Mouse (Mus musculus) forebrain, postnatal 0 days (tissue): ENCODE measurements around the gene Ccdc34. TPM values are rescaled to one million over a fixed set of nuclear protein-coding genes. Genes with fewer than 3 reads are reported as not detected.
A peak's percentile ranks its signal among the peaks of the same experiment; 100 is the strongest.

Source experiments
- ATAC-seq: fragments of 200-750 bp; cut with Nextera tagmentation; 2 replicates; pipeline ENCODE4 v1.8.0; 2017; ENCODE audit warnings: mild to moderate bottlenecking, moderate library complexity
- DNase-seq: peaks from one replicate; pipeline ENCODE4 v3.0.0-alpha.2; 2015
- H3K27ac ChIP-seq: fragments of 300-500 bp; sonication (generic); 2 replicates; pipeline ENCODE4 v1.5.1; 2014; ENCODE audit warnings: low read depth, mild to moderate bottlenecking, antibody characterized with exemption, low read length, moderate library complexity, mixed read lengths
- H3K27me3 ChIP-seq: fragments of 300-500 bp; sonication (generic); 2 replicates; pipeline ENCODE4 v1.6.1; 2014; ENCODE audit warnings: mild to moderate bottlenecking, low read length, mixed read lengths; ENCODE audit not compliant: insufficient read depth
- H3K36me3 ChIP-seq: fragments of 300-500 bp; sonication (generic); 2 replicates; pipeline ENCODE4 v1.6.1; 2014; ENCODE audit warnings: mild to moderate bottlenecking, moderate library complexity; ENCODE audit not compliant: insufficient read depth
- H3K4me1 ChIP-seq: fragments of 300-500 bp; sonication (generic); 2 replicates; pipeline ENCODE4 v1.6.1; 2014; ENCODE audit warnings: antibody characterized with exemption; ENCODE audit not compliant: insufficient read depth
- H3K4me2 ChIP-seq: fragments of 300-500 bp; sonication (generic); 2 replicates; pipeline ENCODE4 v1.6.1; 2014; ENCODE audit warnings: low read depth, mild to moderate bottlenecking, moderate library complexity
- H3K4me3 ChIP-seq: fragments of 300-500 bp; sonication (generic); 2 replicates; pipeline ENCODE4 v1.5.1; 2014; ENCODE audit warnings: low read depth, low read length, mixed read lengths
- H3K9ac ChIP-seq: fragments of 300-500 bp; sonication (generic); 2 replicates; pipeline ENCODE4 v1.6.1; 2014; ENCODE audit warnings: mild to moderate bottlenecking
- H3K9me3 ChIP-seq: fragments of 300-500 bp; sonication (generic); 2 replicates; pipeline ENCODE4 v1.6.1; 2016; ENCODE audit warnings: low read length
- CTCF ChIP-seq: sonication (generic); IDR thresholded peaks from 2 replicates; pipeline ENCODE4 v1.5.1; 2016; ENCODE audit warnings: antibody characterized with exemption, control low read depth, low read depth
- WGBS: fragments of 180-500 bp; shearing (Covaris S2); extraction: QIAGEN DNeasy Blood & Tissue Kit; methylation state at CpG from one replicate; pipeline ENCODE4 v1.1.7; 2014; 5-methylcytosine and 5-hydroxymethylcytosine counted together
- polyA plus RNA-seq: library from polyadenylated mRNA; unstranded; fragments of >200 nt; fragmentation: Nextera tagmentation; extraction: Ambion mirVana; gene quantifications from 2 replicates; pipeline ENCODE4 v1.2.1, GENCODE M21; 2015
- total RNA-seq: library from RNA; depleted of rRNA; stranded (reverse); fragments of >200 nt; gene quantifications from 2 replicates; pipeline ENCODE4 v1.2.3, GENCODE M21; 2014

The Ccdc34 gene
- total and polyA plus RNA-seq, 2 experiments from 2014 or later, result 27.3 TPM

- no peak overlapping the region for H3K4me2 ChIP-seq
- H3K27ac ChIP-seq, result no peak overlapping the region
- H3K27me3 ChIP-seq, result no peaks in the 10 kb centered on the region
- TF ChIP-seq CTCF, result no peak
- H3K4me1 ChIP-seq, result no peaks in the 10 kb centered on the region
- 92% methylated on average over 4 of the region's 4 CpGs for WGBS
- no peaks in the 10 kb centered on the region for H3K36me3 ChIP-seq
- H3K9ac ChIP-seq, result no peak overlapping the region
- DNase-seq (no peak), ATAC-seq (no peak)
- no peaks in the 10 kb centered on the region for H3K9me3 ChIP-seq
- no peak overlapping the region for H3K4me3 ChIP-seq
These were observed 171.2 kb downstream of the Ccdc34 start for GRCm38 (mm10) chr2:110188696-110189397.

GRCm38 (mm10) chr2:110190416-110190815, 172.8 kb downstream of the Ccdc34 start:
- WGBS, result 95% methylated on average over 2 of the region's 2 CpGs
- no peaks in the 10 kb centered on the region for H3K27me3 ChIP-seq
- no peak overlapping the region for H3K4me2 ChIP-seq
- no peaks in the 10 kb centered on the region for H3K36me3 ChIP-seq
- no peaks in the 10 kb centered on the region for H3K9me3 ChIP-seq
- TF ChIP-seq CTCF, result no peak
- no peak for DNase-seq
- no peaks in the 10 kb centered on the region for H3K4me1 ChIP-seq
- no peak overlapping the region for H3K9ac ChIP-seq
- no peak for ATAC-seq
- no peak overlapping the region for H3K4me3 ChIP-seq
- H3K27ac ChIP-seq, result no peak overlapping the region

DNA sequence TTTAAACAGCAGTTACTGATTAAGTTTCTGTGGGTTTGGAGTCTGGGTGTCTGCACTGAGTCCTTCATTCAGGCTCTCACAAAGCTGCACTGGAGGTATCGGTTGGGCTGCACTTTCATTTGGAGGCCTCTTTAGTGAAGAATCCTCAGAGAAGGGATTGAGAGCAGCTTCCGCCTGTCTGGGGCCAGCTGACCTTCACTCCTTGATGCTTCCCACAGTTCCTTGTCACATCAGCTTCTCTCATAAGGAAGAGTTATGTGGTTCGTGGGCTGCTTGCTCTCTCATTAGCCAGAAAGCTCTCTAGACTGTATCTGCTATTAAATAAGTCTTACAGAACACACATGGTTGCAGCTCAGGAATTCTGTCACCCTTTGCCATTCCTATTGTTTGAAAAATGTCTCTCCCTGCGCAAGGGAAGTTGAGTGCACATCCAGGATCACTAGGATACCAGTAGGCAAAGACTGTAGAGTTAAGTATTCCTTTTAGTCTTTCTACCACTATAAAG, 173.6 kb downstream of the Ccdc34 start:
- DNase-seq (no peak), ATAC-seq (no peak)
- WGBS, result 67% methylated on average over 4 of the region's 4 CpGs
- Histone ChIP-seq H3K4me1 (no peaks in the 10 kb centered on the region), H3K9me3 (no peaks in the 10 kb centered on the region), H3K27ac (no peak overlapping the region), H3K4me3 (no peak overlapping the region), H3K27me3 (no peaks in the 10 kb centered on the region), H3K4me2 (no peak overlapping the region), H3K9ac (no peak overlapping the region), H3K36me3 (no peaks in the 10 kb centered on the region)
- TF ChIP-seq CTCF, result no peak

GRCm38 (mm10) chr2:110191965-110192701, 174.5 kb downstream of the Ccdc34 start:
- 12% methylated on average over 15 of the region's 15 CpGs for WGBS
- Histone ChIP-seq H3K36me3 (no peaks in the 10 kb centered on the region), H3K27me3 (no peaks in the 10 kb centered on the region), H3K4me2 (no peak overlapping the region), H3K4me3 (no peak overlapping the region), H3K9me3 (no peaks in the 10 kb centered on the region), H3K27ac (no peak overlapping the region), H3K9ac (no peak overlapping the region), H3K4me1 (no peaks in the 10 kb centered on the region)
- ATAC-seq, result no peak
- TF ChIP-seq CTCF, result no peak
- DNase-seq, result peak; percentile 8

GRCm38 (mm10) chr2:110192702-110193312, 175.2 kb downstream of the Ccdc34 start:
- ATAC-seq (no peak), DNase-seq (no peak)
- Histone ChIP-seq H3K27me3 (no peaks in the 10 kb centered on the region), H3K4me1 (no peaks in the 10 kb centered on the region), H3K36me3 (no peaks in the 10 kb centered on the region), H3K27ac (no peak overlapping the region), H3K9ac (no peak overlapping the region), H3K9me3 (no peaks in the 10 kb centered on the region), H3K4me3 (no peak overlapping the region), H3K4me2 (no peak overlapping the region)
- TF ChIP-seq CTCF, result no peak
- 32% methylated on average over 3 of the region's 3 CpGs for WGBS

DNA sequence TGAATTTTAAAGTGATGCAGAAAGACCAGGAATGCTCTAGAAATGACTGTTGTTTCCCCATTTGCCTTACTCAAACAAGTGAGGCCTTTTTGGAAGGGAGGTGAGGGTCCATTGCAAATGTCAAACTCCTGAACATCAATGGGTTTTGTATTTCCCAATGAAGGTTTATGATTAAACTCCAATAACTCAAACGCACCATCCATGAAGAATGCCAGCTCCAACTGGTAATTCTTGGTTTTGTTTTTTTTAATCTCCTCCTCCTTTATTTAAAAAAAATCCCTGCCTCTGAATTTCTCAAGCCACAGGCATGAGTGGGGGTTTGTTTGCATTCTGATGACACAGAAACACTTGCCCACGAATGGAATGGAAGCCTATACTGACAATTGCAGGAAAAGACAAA, 178.9 kb downstream of the Ccdc34 start:
- Histone ChIP-seq H3K4me3 (no peak overlapping the region), H3K4me2 (no peak overlapping the region), H3K4me1 (no peaks in the 10 kb centered on the region), H3K36me3 (no peaks in the 10 kb centered on the region), H3K27me3 (no peaks in the 10 kb centered on the region), H3K27ac (no peak overlapping the region), H3K9ac (no peak overlapping the region), H3K9me3 (no peaks in the 10 kb centered on the region)
- no peak for ATAC-seq
- no peak for TF ChIP-seq CTCF
- 87% methylated on average over 2 of the region's 2 CpGs for WGBS
- DNase-seq, result no peak

- no peak for ATAC-seq
- Histone ChIP-seq H3K36me3 (no peaks in the 10 kb centered on the region), H3K27ac (no peak overlapping the region), H3K27me3 (no peaks in the 10 kb centered on the region), H3K9me3 (no peaks in the 10 kb centered on the region), H3K4me3 (no peak overlapping the region), H3K4me2 (no peak overlapping the region), H3K9ac (no peak overlapping the region), H3K4me1 (no peaks in the 10 kb centered on the region)
- TF ChIP-seq CTCF, result no peak
- 20% methylated on average over 1 of the region's 1 CpGs for WGBS
- DNase-seq, result no peak
These were observed 182.0 kb downstream of the Ccdc34 start for GRCm38 (mm10) chr2:110199648-110200047.
